Mouse (Mus musculus) forebrain, embryonic 12.5 days (tissue): ENCODE measurements around the gene Syce2. TPM values are rescaled to one million over a fixed set of nuclear protein-coding genes. Genes with fewer than 3 reads are reported as not detected.

ENCODE experiments used
- ATAC-seq: fragments of 200-750 bp; cut with Nextera tagmentation; 2 replicates; pipeline ENCODE4 v1.8.0; 2017; ENCODE audit warnings: moderate TSS enrichment; ENCODE audit not compliant: low FRiP score
- H3K27ac ChIP-seq: fragments of 300-500 bp; sonication (generic); 2 replicates; pipeline ENCODE4 v1.5.1; 2016; ENCODE audit warnings: mild to moderate bottlenecking
- H3K27me3 ChIP-seq: fragments of 300-500 bp; sonication (generic); 2 replicates; pipeline ENCODE4 v1.6.1; 2016; ENCODE audit warnings: mild to moderate bottlenecking
- H3K36me3 ChIP-seq: fragments of 300-500 bp; sonication (generic); replicated peaks from 2 replicates; pipeline ENCODE4 v1.6.1; 2016; ENCODE audit warnings: mild to moderate bottlenecking
- H3K4me1 ChIP-seq: fragments of 300-500 bp; sonication (generic); 2 replicates; pipeline ENCODE4 v1.6.1; 2016
- H3K4me2 ChIP-seq: fragments of 300-500 bp; sonication (generic); 2 replicates; pipeline ENCODE4 v1.6.1; 2016; ENCODE audit warnings: mild to moderate bottlenecking, moderate library complexity
- H3K4me3 ChIP-seq: fragments of 300-500 bp; sonication (generic); replicated peaks from 2 replicates; pipeline ENCODE4 v1.5.1; 2016; ENCODE audit warnings: mild to moderate bottlenecking
- H3K9ac ChIP-seq: fragments of 300-500 bp; sonication (generic); 2 replicates; pipeline ENCODE4 v1.6.1; 2016; ENCODE audit warnings: mild to moderate bottlenecking
- H3K9me3 ChIP-seq: fragments of 300-500 bp; sonication (generic); 2 replicates; pipeline ENCODE4 v1.6.1; 2016
- WGBS: fragments of 180-500 bp; shearing (Covaris S2); methylation state at CpG from one replicate; pipeline ENCODE4 v1.1.7; 2016; 5-methylcytosine and 5-hydroxymethylcytosine counted together
- polyA plus RNA-seq: library from polyadenylated mRNA; unstranded; fragments of >200 nt; fragmentation: Nextera tagmentation; extraction: Ambion mirVana; gene quantifications from 2 replicates; pipeline ENCODE4 v1.2.1, GENCODE M21; 2016

Gene Syce2
- polyA plus RNA-seq, 1 experiment from 2014 or later = 76.7 TPM

DNA sequence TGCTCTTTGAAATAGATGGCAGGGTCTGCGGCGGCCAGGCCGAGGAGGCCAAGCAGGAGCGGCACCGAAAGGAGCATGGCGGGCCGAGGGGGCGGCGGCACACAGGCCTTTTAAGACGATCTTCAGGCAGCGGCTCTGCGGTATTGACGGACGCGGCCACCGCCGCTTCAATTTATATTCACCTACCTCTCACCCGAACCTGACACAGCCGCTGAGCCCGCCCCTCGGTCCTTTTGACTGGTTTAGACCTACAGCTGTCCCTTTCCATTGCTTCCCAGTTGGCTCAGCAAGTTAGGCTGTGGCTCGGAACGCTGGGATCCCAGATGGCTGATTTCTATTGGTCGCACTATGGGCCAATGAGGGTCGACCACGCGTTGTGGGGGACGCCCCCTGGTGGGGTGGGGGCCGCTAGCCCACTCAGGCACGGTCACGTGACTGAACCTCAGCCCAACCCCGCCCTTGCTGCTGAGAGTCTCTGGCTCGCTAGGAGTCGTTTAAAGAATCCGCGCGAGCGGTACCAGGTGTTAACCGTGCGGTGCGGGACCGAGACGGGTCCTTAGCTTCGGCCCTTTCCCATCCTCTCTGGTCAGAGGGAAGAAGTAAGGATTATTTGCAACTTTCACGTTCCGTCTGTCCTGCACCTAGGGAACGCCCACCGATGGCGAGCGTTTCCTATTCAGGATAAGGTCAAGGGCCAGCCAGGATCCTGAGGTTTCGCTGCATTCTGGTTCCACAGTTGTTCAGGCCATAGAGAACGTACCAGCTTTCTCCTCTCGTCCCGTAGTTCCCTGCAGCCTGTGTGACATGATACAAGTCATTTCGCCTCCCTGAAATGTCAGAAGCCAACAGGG, 25.0 kb upstream of the Syce2 start, which contains the start of gene Calr:
Calr (minus strand) TSS at position 213 of the 851 bp plus-strand sequence.
- Histone ChIP-seq H3K27me3 (no peaks in the 10 kb centered on the region), H3K27ac (peak within 1 kb of the TSS; percentile 82)

DNA sequence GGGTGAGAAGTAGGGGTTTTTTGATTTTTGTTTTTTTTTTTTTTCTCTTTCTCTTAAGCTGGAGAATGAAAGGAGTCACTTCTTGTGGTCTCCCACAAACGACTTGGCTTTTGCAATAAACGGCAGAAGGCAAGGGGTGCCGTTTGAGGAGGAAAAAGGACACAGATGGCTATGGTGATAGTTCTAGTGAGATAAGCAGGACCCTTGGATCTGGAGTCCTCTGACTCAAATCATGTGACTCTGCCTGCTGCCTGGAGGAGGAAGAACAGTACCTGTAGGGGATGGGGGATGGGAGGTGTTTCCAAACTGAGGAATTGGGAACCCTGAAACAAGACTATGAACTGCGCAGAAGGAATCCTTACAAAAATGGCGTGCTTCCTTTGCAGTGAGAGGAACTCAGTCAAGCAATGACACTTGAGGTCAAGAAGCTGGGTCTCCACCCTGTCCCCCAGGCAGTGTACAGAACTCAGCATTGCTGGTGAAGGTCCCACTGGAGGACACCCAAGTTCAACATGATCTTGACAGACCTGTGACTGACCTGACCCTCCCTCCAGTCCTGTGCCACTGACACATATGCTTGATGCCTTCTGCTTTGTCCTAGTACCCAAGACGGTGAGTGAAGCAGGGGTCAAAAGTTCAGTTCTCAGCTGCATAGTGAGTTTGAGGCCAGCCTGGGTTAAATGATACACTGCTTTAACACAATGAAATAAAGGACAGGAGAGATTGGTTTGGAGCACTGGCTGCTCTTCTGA, 24.1 kb upstream of the Syce2 start:
- Histone ChIP-seq H3K9me3 (no peaks in the 10 kb centered on the region), H3K4me2 (peak overlapping the region; percentile 64), H3K36me3 (peaks cover 23% of the 10 kb centered on the region), H3K27me3 (no peaks in the 10 kb centered on the region), H3K27ac (peak overlapping the region; percentile 78), H3K9ac (peak overlapping the region; percentile 70), H3K4me3 (peak overlapping the region; percentile 96), H3K4me1 (peaks cover 31% of the 10 kb centered on the region)
- no peak for ATAC-seq
- 59% methylated on average over 6 of the region's 6 CpGs for WGBS

More for the DNA sequence above, 25.0 kb upstream of the Syce2 start, which contains the start of gene Calr:
- ATAC-seq = peak; percentile 100
- no peaks in the 10 kb centered on the region for H3K9me3 ChIP-seq
- WGBS = under 1% methylated on average over 55 of the region's 55 CpGs
- peak within 1 kb of the TSS; percentile 96 for H3K4me3 ChIP-seq
- H3K4me2 ChIP-seq = peak within 1 kb of the TSS; percentile 86
- peaks cover 32% of the 10 kb centered on the region for H3K36me3 ChIP-seq
- peak within 1 kb of the TSS; percentile 96 for H3K9ac ChIP-seq
- H3K4me1 ChIP-seq = peaks cover 36% of the 10 kb centered on the region

GRCm38 (mm10) chr8:84856434-84856833, 15.5 kb upstream of the Syce2 start:
- Histone ChIP-seq H3K36me3 (peaks cover 24% of the 10 kb centered on the region), H3K9me3 (no peaks in the 10 kb centered on the region), H3K4me1 (peaks cover 20% of the 10 kb centered on the region), H3K27me3 (no peaks in the 10 kb centered on the region), H3K9ac (0 out of 2 replicates have a peak overlapping the region, but pooled peaks have one; percentile 81), H3K4me3 (peak overlapping the region; percentile 67), H3K4me2 (peak overlapping the region; percentile 86; the same call in 1 of the 2 replicates), H3K27ac (no peak overlapping the region)
- 92% methylated on average over 3 of the region's 3 CpGs for WGBS
- peak; percentile 1; the same call in 1 of the 2 replicates for ATAC-seq

DNA sequence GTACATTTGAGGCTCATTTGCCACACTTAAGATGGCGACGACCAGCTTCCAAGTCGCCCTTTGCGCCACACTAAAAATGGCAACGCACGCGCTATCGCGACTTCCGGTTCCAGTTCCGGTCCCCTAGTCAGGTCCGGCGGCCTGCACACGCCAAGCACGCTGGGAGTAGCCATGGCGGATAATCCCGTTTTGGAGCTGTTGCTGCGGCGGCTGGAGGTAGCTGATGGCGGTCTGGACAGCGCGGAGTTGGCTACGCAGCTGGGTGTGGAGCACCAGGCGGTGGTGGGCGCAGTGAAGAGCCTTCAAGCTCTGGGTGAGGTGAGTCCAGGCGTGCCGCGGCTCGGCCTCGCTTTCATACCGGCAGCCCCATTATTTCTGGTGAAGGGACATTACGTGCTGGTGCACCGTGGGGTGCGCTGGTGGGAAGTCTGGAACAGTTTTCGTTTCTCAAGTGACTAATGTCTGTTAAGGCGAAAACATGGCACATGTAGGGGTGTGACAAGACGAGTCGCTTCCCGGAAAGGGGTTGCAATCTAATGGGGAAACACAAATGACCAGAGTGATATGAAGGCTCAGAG, 15.0 kb upstream of the Syce2 start, which contains the start of gene Farsa:
Farsa (plus strand) TSS at position 126 of the 578 bp plus-strand sequence.
- peak within 1 kb of the TSS; percentile 67 for H3K4me3 ChIP-seq
- WGBS = under 1% methylated on average over 39 of the region's 39 CpGs
- H3K9me3 ChIP-seq = no peaks in the 10 kb centered on the region
- ATAC-seq = peak; percentile 92
- H3K36me3 ChIP-seq = peaks cover 29% of the 10 kb centered on the region
- peak within 1 kb of the TSS; percentile 65 for H3K27ac ChIP-seq
- H3K4me1 ChIP-seq = peaks cover 20% of the 10 kb centered on the region
- H3K9ac ChIP-seq = peak within 1 kb of the TSS; percentile 81
- no peaks in the 10 kb centered on the region for H3K27me3 ChIP-seq
- peak within 1 kb of the TSS; percentile 86 for H3K4me2 ChIP-seq

GRCm38 (mm10) chr8:84872309-84872965, 526 bp downstream of the Syce2 start:
- 3% methylated on average over 54 of the region's 54 CpGs for WGBS
- Histone ChIP-seq H3K9me3 (no peaks in the 10 kb centered on the region), H3K27me3 (peaks cover 17% of the 10 kb centered on the region), H3K4me3 (peak overlapping the region; percentile 44), H3K4me2 (peak overlapping the region; percentile 82), H3K36me3 (peaks cover 31% of the 10 kb centered on the region), H3K4me1 (peaks cover 17% of the 10 kb centered on the region), H3K27ac (no peak overlapping the region), H3K9ac (peak overlapping the region; percentile 57)
- peak; percentile 72 for ATAC-seq

- H3K36me3 ChIP-seq = peaks cover 26% of the 10 kb centered on the region
- peaks cover 17% of the 10 kb centered on the region for H3K27me3 ChIP-seq
- WGBS = 69% methylated on average over 4 of the region's 4 CpGs
- H3K4me2 ChIP-seq = peak overlapping the region; percentile 82
- no peak for ATAC-seq
- no peaks in the 10 kb centered on the region for H3K9me3 ChIP-seq
- H3K4me3 ChIP-seq = peak overlapping the region; percentile 44
- H3K9ac ChIP-seq = 0 out of 2 replicates have a peak overlapping the region, but pooled peaks have one; percentile 57
- no peak overlapping the region for H3K27ac ChIP-seq
- peaks cover 21% of the 10 kb centered on the region for H3K4me1 ChIP-seq
Measured at GRCm38 (mm10) chr8:84873016-84873415, 1.1 kb downstream of the Syce2 start.

GRCm38 (mm10) chr8:84874339-84874738, 2.4 kb downstream of the Syce2 start:
- H3K9me3 ChIP-seq = no peaks in the 10 kb centered on the region
- H3K4me2 ChIP-seq = no peak overlapping the region
- ATAC-seq = no peak
- no peak overlapping the region for H3K4me3 ChIP-seq
- peaks cover 12% of the 10 kb centered on the region for H3K36me3 ChIP-seq
- peaks cover 21% of the 10 kb centered on the region for H3K4me1 ChIP-seq
- WGBS = 86% methylated on average over 3 of the region's 3 CpGs
- no peak overlapping the region for H3K9ac ChIP-seq
- no peak overlapping the region for H3K27ac ChIP-seq
- H3K27me3 ChIP-seq = peaks cover 17% of the 10 kb centered on the region

DNA sequence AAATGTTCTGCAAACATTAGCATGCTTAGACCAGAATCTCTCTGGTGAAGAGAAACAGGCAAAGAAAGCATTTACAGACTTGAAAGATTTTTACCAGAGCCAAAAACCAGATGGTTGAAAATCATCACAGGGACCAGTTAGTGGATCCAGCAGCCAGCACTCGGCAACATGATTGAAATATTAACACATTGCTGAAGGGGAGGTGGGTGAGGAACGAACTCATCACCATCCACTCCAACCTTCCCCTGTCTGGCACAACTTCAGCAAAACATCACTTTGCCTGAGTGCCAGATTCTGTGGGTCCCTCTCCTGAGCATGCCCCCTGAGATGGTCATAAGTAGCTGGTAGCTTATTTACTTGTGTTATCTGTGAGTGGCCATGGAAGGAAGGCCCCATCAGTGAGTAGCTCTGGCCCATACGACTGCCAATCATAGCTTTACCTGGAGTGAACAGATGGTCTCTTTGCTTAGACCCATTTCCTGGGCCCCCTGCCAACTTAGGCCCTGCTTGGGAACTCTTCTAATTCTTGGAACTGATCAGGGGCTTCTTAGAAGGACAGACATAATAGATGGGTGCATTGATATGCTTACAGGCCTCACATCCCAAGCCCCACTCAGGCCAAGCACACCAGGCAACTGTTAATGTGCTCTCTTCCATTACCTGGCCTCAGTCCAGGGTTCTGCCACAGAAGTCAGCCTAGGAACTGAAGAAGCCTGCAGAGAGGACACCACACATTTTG, 5.6 kb downstream of the Syce2 start:
- Histone ChIP-seq H3K27ac (0 out of 2 replicates have a peak overlapping the region, but pooled peaks have one; percentile 31), H3K4me2 (no peak overlapping the region), H3K9ac (no peak overlapping the region), H3K27me3 (peaks cover 7% of the 10 kb centered on the region), H3K36me3 (no peaks in the 10 kb centered on the region; the same call in 1 of the 2 replicates), H3K4me3 (no peak overlapping the region), H3K9me3 (no peaks in the 10 kb centered on the region), H3K4me1 (peaks cover 11% of the 10 kb centered on the region)
- ATAC-seq = no peak
- 71% methylated on average over 3 of the region's 3 CpGs for WGBS

DNA sequence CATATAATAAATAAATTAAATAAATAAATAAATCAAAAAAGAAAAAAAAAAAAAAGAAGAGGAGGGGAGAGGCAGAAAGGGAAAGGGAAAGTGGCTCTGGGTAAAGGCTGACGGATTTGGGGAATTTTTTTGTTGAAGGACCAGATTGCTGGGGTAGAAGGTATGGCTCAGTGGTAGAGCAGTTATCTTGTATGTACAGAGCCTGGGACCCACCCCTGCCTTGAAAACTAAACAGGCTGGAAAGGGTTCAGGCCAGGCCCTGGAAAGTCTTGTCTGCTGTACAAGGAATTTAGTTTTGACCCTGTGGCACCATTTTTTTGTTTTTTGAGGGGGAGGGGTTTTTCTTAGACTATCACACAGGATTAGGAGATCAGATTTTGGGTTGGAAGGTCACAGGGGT, 7.0 kb downstream of the Syce2 start:
- Histone ChIP-seq H3K36me3 (peaks cover 6% of the 10 kb centered on the region), H3K4me1 (peaks cover 5% of the 10 kb centered on the region; the same call in 1 of the 2 replicates), H3K9ac (no peak overlapping the region), H3K27me3 (no peaks in the 10 kb centered on the region), H3K27ac (no peak overlapping the region), H3K4me2 (no peak overlapping the region), H3K9me3 (no peaks in the 10 kb centered on the region), H3K4me3 (no peak overlapping the region)
- ATAC-seq = no peak
- WGBS = 85% methylated on average over 1 of the region's 1 CpGs

DNA sequence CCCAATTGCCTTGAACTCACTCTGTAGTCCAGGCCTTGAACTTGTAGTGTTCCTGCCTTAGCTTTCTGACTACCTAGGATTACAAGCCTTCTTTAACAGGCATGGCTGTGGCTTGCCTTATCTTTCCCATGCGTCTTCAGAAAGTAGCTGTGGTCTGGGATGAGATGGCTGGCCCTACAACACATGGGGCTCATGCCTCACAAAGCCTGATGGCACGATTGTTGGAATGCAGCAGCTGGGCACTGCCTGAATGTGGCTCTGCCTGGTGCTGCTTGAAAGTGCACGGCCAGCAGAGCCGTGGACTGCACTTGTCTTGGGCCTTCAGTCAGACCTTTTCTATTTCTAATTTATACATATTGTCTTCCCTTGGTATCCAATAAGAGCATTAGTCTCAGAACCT, 12.8 kb downstream of the Syce2 start:
- Histone ChIP-seq H3K9me3 (no peaks in the 10 kb centered on the region), H3K4me2 (no peak overlapping the region), H3K4me1 (no peaks in the 10 kb centered on the region), H3K4me3 (no peak overlapping the region), H3K27me3 (no peaks in the 10 kb centered on the region), H3K36me3 (peaks cover 41% of the 10 kb centered on the region), H3K9ac (no peak overlapping the region), H3K27ac (no peak overlapping the region)
- WGBS = 87% methylated on average over 4 of the region's 4 CpGs
- no peak for ATAC-seq

GRCm38 (mm10) chr8:84888280-84888679, 16.4 kb downstream of the Syce2 start:
- Histone ChIP-seq H3K27me3 (no peaks in the 10 kb centered on the region), H3K4me2 (no peak overlapping the region), H3K4me3 (no peak overlapping the region), H3K36me3 (peaks cover 46% of the 10 kb centered on the region), H3K9me3 (no peaks in the 10 kb centered on the region), H3K9ac (no peak overlapping the region), H3K4me1 (peaks cover 12% of the 10 kb centered on the region), H3K27ac (no peak overlapping the region)
- ATAC-seq = no peak
- WGBS = 92% methylated on average over 3 of the region's 3 CpGs
